Mouse (Mus musculus) hindbrain, embryonic 12.5 days (tissue): ENCODE data around the gene Nup85. TPM values are rescaled to one million over a fixed set of nuclear protein-coding genes. Genes with fewer than 3 reads are reported as not detected.
A peak's percentile ranks its signal among the peaks of the same experiment; 100 is the strongest.

Experiments
- ATAC-seq: fragments of 200-750 bp; cut with Nextera tagmentation; 2 replicates; pipeline ENCODE4 v1.8.0; 2017; ENCODE audit warnings: moderate TSS enrichment; ENCODE audit not compliant: low FRiP score
- H3K27ac ChIP-seq: fragments of 300-500 bp; sonication (generic); 2 replicates; pipeline ENCODE4 v1.5.1; 2016; ENCODE audit warnings: mild to moderate bottlenecking
- H3K27me3 ChIP-seq: fragments of 300-500 bp; sonication (generic); 2 replicates; pipeline ENCODE4 v1.6.1; 2016; ENCODE audit warnings: mild to moderate bottlenecking
- H3K36me3 ChIP-seq: fragments of 300-500 bp; sonication (generic); 2 replicates; pipeline ENCODE4 v1.6.1; 2016; ENCODE audit warnings: mild to moderate bottlenecking
- H3K4me1 ChIP-seq: fragments of 300-500 bp; sonication (generic); 2 replicates; pipeline ENCODE4 v1.6.1; 2016
- H3K4me2 ChIP-seq: fragments of 300-500 bp; sonication (generic); replicated peaks from 2 replicates; pipeline ENCODE4 v1.6.1; 2016; ENCODE audit warnings: mild to moderate bottlenecking
- H3K4me3 ChIP-seq: fragments of 300-500 bp; sonication (generic); 2 replicates; pipeline ENCODE4 v1.5.1; 2016; ENCODE audit warnings: mild to moderate bottlenecking
- H3K9ac ChIP-seq: fragments of 300-500 bp; sonication (generic); 2 replicates; pipeline ENCODE4 v1.6.1; 2016; ENCODE audit warnings: mild to moderate bottlenecking, moderate library complexity
- H3K9me3 ChIP-seq: fragments of 300-500 bp; sonication (generic); replicated peaks from 2 replicates; pipeline ENCODE4 v1.6.1; 2016; ENCODE audit warnings: mild to moderate bottlenecking
- WGBS: fragments of 180-500 bp; shearing (Covaris S2); methylation state at CpG from one replicate; pipeline ENCODE4 v1.1.7; 2016; 5-methylcytosine and 5-hydroxymethylcytosine counted together
- polyA plus RNA-seq: library from polyadenylated mRNA; unstranded; fragments of >200 nt; fragmentation: Nextera tagmentation; extraction: Ambion mirVana; gene quantifications from 2 replicates; pipeline ENCODE4 v1.2.1, GENCODE M21; 2016

The Nup85 gene
- polyA plus RNA-seq, 1 experiment from 2014 or later: 139 TPM

DNA sequence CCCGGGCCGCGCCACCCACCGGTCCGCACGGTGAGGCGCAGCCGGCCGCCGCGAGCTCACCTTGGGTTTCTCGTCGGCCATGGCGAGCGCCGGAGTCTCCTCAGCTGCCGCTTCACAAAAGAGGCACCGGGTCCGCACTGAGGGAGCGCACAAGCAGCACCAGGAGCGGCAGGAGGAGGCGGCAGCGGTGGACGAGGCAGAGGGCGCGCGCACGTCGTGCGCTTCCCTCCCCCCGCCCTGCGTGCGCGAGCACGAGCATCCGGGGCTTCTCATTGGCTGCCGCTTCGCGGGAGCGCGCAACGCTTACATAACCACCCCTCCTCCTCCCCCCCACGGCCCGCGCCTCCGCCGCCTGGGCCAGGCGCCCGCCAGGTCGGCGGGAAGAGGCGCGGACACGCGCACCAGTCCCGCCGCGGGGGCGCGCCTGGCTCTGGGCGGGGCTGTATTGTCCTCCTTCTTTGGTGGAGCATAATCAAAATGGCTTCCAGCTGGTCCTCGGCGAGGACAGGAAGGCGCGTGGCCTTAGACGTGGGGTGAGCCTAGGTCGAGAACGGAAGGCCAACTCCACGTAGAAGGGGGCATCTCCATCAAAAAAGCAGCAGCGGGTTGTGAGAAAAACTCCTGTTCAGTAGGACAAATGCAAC, 28.1 kb upstream of the Nup85 start, which contains the start of gene Sumo2:
TSS of gene Sumo2 (minus strand) at position 239 of the 644 bp plus-strand sequence.
- Histone ChIP-seq H3K36me3 (peaks cover 28% of the 10 kb centered on the region), H3K9ac (peak within 1 kb of the TSS; percentile 98), H3K9me3 (no peaks in the 10 kb centered on the region), H3K27me3 (no peaks in the 10 kb centered on the region), H3K4me1 (peaks cover 10% of the 10 kb centered on the region), H3K27ac (peak within 1 kb of the TSS; percentile 99), H3K4me3 (peak within 1 kb of the TSS; percentile 95), H3K4me2 (peak within 1 kb of the TSS; percentile 85)
- 1% methylated on average over 53 of the region's 70 CpGs for WGBS
- peak; percentile 92 for ATAC-seq

DNA sequence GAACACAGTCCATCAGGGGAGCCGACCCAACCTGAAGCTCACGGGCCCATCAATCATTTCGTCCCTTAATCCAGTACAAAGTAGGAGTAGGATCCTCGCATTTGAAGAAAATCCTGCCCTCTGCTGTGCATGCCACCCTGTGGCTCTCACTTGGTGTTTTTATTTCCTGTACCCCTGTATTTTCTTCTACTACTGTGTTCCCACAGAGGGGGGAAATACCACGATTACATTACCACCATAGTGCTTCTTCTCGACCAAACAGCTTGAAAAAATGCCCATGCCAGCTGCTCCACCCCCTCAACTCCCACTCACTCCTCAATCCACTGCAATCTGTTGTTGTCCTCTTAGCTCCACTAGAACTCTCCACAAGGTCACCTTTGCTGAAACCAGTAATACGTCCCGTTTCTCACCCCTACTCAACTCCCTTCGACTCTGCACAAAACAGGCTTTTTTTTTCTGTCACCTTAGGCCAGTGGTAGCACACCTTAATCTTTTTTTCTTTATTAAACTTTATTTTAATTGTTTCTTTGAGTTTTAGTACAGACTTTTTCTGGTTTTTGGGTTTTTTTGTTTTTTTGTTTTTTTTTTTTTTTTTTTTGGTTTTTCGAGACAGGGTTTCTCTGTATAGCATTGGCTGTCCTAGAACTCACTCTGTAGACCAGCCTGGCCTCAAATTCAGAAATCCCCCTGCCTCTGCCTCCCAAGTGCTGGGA, 27.2 kb upstream of the Nup85 start:
- 81% methylated on average over 10 of the region's 10 CpGs for WGBS
- Histone ChIP-seq H3K27me3 (no peaks in the 10 kb centered on the region), H3K9me3 (no peaks in the 10 kb centered on the region), H3K4me1 (peaks cover 10% of the 10 kb centered on the region), H3K4me2 (peak overlapping the region; percentile 85), H3K36me3 (peaks cover 21% of the 10 kb centered on the region), H3K9ac (no peak overlapping the region), H3K4me3 (peak overlapping the region; percentile 95; the same call in 1 of the 2 replicates), H3K27ac (peak overlapping the region; percentile 99)
- no peak for ATAC-seq

DNA sequence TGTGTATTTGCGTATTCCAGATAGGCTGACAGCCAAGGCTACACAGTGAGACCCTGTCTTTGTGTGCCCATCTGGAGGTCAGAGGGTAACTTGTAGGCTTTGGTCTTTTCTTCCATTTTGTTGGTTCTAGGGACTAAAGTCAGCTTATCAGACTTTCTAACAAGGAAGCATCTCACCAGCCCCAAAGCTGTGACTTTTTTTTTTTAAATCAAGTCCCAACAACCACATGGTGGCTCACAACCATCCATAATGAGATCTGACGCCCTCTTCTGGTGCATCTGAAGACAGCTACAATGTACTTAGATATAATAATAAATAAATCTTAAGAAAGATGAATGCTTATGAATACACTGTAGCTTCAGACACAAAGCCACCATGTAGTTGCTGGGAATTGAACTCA, 26.2 kb upstream of the Nup85 start:
- WGBS: 67% methylated on average over 2 of the region's 2 CpGs
- no peak overlapping the region for H3K4me2 ChIP-seq
- 0 out of 2 replicates have a peak, but pooled peaks cover 3% of the 10 kb centered on the region for H3K27me3 ChIP-seq
- H3K4me3 ChIP-seq: no peak overlapping the region
- no peak overlapping the region for H3K27ac ChIP-seq
- no peak for ATAC-seq
- peaks cover 10% of the 10 kb centered on the region for H3K4me1 ChIP-seq
- H3K9ac ChIP-seq: no peak overlapping the region
- H3K9me3 ChIP-seq: no peaks in the 10 kb centered on the region
- H3K36me3 ChIP-seq: peaks cover 10% of the 10 kb centered on the region

DNA sequence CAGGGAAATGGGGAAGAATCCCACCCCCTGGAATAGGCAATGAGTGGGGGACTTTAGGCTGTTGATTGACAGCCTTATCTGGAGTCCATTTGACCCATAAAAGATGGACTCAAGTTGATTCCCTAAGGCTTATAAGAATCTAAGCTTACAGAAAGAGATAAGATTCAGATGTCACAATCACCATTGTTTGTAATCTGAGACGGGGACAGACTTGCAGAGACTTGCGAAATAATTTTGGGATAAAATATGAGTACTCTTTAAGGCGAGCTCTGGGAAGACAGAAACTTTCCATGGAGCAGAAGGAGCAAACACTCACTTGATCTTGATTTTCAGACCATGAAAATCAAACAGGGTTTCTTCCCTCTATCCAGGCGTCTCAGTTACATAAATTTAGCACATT, 20.7 kb upstream of the Nup85 start:
- H3K9me3 ChIP-seq: no peaks in the 10 kb centered on the region
- 0 out of 2 replicates have a peak, but pooled peaks cover 6% of the 10 kb centered on the region for H3K27me3 ChIP-seq
- H3K4me3 ChIP-seq: no peak overlapping the region
- 82% methylated on average over 4 of the region's 4 CpGs for WGBS
- H3K4me1 ChIP-seq: no peaks in the 10 kb centered on the region
- H3K4me2 ChIP-seq: no peak overlapping the region
- H3K27ac ChIP-seq: no peak overlapping the region
- H3K9ac ChIP-seq: no peak overlapping the region
- H3K36me3 ChIP-seq: no peaks in the 10 kb centered on the region
- ATAC-seq: no peak

DNA sequence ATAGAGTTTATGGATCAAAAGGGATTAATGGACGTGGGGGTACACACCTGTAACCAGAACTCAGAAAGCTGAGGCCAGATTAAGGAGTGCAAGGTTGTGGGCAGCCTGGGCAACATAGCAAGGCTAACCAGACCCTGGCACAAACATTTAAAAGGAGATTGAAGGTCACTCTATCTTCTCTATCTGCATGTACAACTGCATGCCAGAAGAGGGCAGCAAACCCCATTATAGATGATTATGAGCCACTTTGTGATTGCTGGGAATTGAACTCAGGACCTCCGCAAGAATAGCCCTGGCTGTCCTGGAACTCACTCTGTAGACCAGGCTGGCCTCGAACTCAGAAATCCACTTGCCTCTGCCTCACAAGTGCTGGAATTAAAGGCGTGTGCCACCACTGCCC, 11.5 kb upstream of the Nup85 start:
- Histone ChIP-seq H3K9me3 (no peaks in the 10 kb centered on the region), H3K27me3 (no peaks in the 10 kb centered on the region), H3K4me1 (no peaks in the 10 kb centered on the region), H3K4me3 (no peak overlapping the region), H3K9ac (no peak overlapping the region), H3K4me2 (no peak overlapping the region), H3K36me3 (no peaks in the 10 kb centered on the region), H3K27ac (no peak overlapping the region)
- WGBS: 60% methylated on average over 4 of the region's 4 CpGs
- no peak for ATAC-seq

DNA sequence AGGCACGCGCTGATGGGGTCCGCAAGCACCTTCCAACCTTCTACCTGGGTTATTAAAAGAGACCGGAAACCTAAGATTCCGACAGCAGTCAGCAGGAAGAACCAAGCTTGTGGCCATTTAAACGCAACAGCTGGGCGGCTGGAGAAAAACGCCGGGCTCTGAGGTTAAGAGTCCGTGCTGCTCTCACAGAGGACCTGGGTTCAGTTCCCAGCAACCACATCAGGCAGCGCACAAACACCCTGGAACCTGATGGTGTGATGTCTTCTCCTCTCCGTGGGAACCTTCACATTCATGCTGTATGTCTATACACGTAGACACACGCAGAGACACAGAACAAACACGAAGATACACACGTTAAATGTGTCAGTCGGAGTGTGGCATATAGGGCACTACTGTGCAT, 8.5 kb upstream of the Nup85 start:
- 82% methylated on average over 17 of the region's 17 CpGs for WGBS
- H3K36me3 ChIP-seq: no peaks in the 10 kb centered on the region

DNA sequence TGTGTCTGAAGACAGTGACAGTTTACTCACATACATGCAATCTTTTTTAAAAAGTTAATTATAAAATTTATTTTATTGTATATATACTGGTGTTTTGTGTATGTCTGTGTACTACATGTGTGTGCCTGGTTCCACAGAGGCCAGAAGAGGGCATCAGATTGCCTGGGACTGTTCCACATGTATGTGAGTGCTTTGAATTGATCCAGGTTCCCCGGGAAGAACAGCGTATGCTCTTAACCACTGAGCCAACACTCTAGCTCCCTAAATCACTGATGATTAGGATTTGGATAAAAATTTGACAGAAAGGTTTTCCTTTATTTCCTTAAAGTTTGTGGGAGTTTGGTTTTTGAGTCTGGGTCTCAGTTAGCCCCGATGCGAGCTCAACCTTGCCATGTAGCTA, 828 bp upstream of the Nup85 start:
- Histone ChIP-seq H3K27ac (peak overlapping the region; percentile 85; the same call in 1 of the 2 replicates), H3K4me3 (peak overlapping the region; percentile 74), H3K27me3 (no peaks in the 10 kb centered on the region), H3K4me1 (peaks cover 12% of the 10 kb centered on the region), H3K9me3 (no peaks in the 10 kb centered on the region), H3K9ac (peak overlapping the region; percentile 72), H3K4me2 (peak overlapping the region; percentile 64), H3K36me3 (peaks cover 19% of the 10 kb centered on the region)
- WGBS: 42% methylated on average over 4 of the region's 4 CpGs
- no peak for ATAC-seq

More for the DNA sequence above, 8.5 kb upstream of the Nup85 start:
- Histone ChIP-seq H3K27ac (no peak overlapping the region), H3K4me2 (no peak overlapping the region), H3K9me3 (no peaks in the 10 kb centered on the region), H3K4me3 (no peak overlapping the region), H3K4me1 (no peaks in the 10 kb centered on the region), H3K9ac (no peak overlapping the region), H3K27me3 (no peaks in the 10 kb centered on the region)
- no peak for ATAC-seq

DNA sequence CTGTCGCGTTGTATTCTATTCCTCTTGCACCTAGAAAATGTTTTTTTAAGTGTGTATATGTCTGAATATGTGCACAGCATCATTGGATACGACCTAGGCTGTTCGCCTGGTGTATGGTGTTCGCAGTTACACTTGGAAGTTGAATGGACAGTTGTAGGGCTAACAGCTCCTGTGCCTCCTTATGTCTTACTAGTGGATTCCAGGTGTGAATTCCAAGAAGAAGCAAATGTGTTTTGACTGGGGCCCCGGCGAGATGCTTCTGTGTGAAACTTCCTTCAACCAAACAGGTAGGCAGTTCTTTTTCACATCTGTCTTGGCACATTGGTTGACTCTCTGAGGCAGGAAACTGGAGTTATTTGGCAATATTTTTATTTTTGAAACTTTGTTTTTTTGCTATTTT, 727 bp downstream of the Nup85 start:
- WGBS: 21% methylated on average over 7 of the region's 7 CpGs
- Histone ChIP-seq H3K4me3 (peak overlapping the region; percentile 74), H3K9ac (peak overlapping the region; percentile 72), H3K27ac (no peak overlapping the region), H3K4me1 (peaks cover 12% of the 10 kb centered on the region), H3K36me3 (peaks cover 34% of the 10 kb centered on the region), H3K27me3 (no peaks in the 10 kb centered on the region), H3K9me3 (no peaks in the 10 kb centered on the region), H3K4me2 (peak overlapping the region; percentile 64)
- no peak for ATAC-seq

DNA sequence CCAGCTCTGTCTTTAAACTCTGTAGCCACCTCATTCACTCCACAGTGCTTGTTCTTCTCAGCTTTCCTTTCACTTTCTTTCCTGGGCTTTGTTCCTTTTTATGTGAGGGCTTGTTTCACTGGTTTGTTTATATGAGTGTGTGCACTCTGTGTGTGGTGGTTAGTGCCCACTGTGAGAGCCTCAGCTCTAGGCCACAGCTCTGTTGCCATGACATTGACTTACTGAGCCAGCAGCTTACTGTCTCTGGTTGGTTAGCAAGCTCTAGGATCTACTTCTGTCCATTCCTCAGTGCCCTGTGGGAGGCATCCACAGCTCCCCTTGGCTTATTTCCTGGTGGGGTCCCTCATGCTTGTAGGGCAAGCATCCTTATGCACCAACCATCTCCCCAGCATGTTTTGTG, 14.8 kb downstream of the Nup85 start:
- no peaks in the 10 kb centered on the region for H3K27me3 ChIP-seq
- no peak overlapping the region for H3K4me2 ChIP-seq
- no peak overlapping the region for H3K27ac ChIP-seq
- ATAC-seq: no peak
- no peak overlapping the region for H3K4me3 ChIP-seq
- H3K4me1 ChIP-seq: no peaks in the 10 kb centered on the region
- H3K9me3 ChIP-seq: no peaks in the 10 kb centered on the region
- peaks cover 69% of the 10 kb centered on the region for H3K36me3 ChIP-seq
- H3K9ac ChIP-seq: no peak overlapping the region

DNA sequence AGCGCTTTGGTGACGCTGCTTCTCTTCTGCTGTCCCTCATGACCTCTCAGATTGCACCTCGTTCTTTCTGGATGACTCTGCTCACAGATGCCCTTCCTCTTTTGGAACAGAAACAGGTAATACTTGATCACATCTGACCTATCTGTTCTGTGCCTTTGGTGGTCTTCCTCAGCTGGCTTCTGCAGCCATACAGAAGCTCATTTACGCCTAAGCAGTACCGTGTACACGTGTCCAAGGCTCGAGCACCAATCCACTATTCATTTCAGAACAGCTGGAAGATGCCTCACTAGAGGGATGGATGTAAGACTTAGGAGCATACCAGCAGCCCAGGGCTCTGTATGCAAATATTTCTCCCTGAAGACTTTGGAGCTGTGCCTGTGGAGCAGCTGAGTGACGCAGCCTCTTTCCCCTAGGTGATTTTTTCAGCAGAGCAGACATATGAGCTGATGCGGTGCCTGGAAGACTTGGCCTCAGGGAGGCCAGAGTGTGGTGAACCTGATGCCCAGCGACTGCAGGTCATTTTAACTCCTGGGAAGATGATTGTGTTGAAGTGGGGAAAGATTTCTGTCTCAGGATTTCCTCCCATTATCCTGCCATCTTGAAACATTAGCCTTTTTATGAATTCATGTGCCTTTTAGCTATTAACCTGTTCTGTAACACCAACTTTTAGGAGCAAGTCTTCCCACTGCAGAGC, 18.8 kb downstream of the Nup85 start:
- Histone ChIP-seq H3K4me2 (no peak overlapping the region), H3K9me3 (no peaks in the 10 kb centered on the region), H3K36me3 (peaks cover 92% of the 10 kb centered on the region), H3K27ac (no peak overlapping the region), H3K4me1 (no peaks in the 10 kb centered on the region), H3K9ac (no peak overlapping the region), H3K4me3 (no peak overlapping the region), H3K27me3 (no peaks in the 10 kb centered on the region)
- no peak for ATAC-seq
- WGBS: 83% methylated on average over 10 of the region's 10 CpGs

DNA sequence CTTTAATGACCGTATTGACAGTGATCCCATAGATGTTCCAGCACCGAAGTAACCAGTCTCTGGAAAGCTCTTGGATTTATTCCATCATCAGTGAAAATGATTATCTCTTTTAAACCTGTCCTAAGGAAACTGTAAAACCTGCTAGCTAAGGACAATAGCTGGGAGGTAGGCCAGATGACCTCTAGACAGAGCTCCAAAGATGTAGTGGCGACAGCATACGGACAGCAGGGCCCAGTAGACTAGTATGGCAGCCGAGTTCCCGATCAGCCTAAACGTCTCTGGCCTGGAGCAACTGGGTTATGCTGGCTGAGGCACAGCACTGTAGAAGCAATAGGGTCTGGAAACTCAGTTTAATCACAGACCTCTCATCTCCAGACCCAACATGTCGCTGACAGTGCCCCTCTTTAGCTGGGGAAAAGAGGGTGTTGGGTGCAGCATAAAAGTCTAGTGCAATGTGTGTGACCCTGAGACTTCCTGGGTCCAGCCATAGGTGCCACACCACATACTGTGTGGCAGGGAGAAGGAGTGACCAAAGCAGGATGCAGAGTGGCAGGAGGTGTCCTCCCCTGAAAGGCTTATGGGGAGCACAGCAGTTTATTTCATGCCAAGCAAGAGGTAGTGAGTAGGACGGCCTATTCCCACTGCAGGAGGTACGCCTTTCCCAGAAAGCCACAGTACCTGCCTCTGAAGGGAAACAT, 20.3 kb downstream of the Nup85 start:
- Histone ChIP-seq H3K4me2 (no peak overlapping the region), H3K36me3 (peaks cover 91% of the 10 kb centered on the region), H3K9ac (no peak overlapping the region), H3K27ac (no peak overlapping the region), H3K9me3 (no peaks in the 10 kb centered on the region), H3K4me1 (no peaks in the 10 kb centered on the region), H3K4me3 (no peak overlapping the region), H3K27me3 (no peaks in the 10 kb centered on the region)
- no peak for ATAC-seq
- 91% methylated on average over 10 of the region's 10 CpGs for WGBS

DNA sequence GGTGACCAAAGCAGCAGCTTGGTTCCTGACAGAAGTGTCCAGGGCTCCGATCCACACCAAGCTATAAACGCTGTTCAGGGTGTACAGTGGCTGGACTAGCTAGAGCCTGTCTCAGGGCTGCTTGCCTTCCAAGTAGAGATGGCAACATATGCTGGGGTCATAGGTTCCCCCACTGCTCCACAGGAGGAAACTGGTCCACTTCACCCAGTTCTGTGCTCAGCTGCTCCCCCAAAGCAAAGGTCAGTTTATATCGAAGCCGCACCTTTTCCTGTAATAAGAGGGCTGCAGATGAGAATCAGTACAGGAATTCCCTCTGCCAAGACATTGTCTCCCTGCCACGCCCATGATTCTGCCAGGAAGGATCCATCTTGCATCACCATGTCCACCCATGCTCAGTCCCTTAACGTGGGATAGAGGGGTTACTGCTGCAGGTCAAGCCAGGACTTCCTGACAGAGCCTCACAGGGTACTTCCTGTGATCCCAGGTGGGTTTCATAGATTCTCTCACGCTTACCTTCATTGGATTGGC, 21.4 kb downstream of the Nup85 start:
- H3K4me3 ChIP-seq: no peak overlapping the region
- no peaks in the 10 kb centered on the region for H3K27me3 ChIP-seq
- H3K9ac ChIP-seq: no peak overlapping the region
- no peak overlapping the region for H3K27ac ChIP-seq
- H3K4me2 ChIP-seq: no peak overlapping the region
- peaks cover 97% of the 10 kb centered on the region for H3K36me3 ChIP-seq
- no peaks in the 10 kb centered on the region for H3K9me3 ChIP-seq
- ATAC-seq: no peak
- no peaks in the 10 kb centered on the region for H3K4me1 ChIP-seq
- 91% methylated on average over 7 of the region's 7 CpGs for WGBS
